Mouse (Mus musculus) layer of hippocampus, adult 11-12 months (tissue): Measurements from ENCODE around the gene Scamp2.

ENCODE experiments used
- DNase-seq: peaks from one replicate; pipeline ENCODE4 v3.0.0; 2022; ENCODE audit warnings: low spot score

Gene Scamp2

DNA sequence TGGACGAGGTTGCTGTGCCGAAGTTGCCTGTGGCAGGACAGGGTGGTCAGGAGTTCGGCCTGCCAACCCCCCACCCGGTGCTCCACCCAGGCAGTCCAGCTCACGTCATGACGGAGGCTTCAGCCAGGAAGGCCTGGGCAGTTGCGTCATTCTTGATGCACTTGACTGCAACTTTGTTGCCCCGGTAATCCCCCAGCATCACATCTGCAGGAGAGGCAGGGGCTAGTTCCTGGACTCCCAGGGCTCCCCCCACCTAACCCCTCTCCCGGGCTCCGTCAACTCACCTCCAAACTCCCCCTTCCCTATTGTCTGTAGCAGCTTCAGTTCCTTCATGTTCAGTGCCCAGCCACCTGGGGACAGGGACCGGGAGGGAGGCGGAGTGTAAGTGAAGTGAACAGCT lies 68.0 kb downstream of the Scamp2 start:
- DNase-seq, result no peak

DNA sequence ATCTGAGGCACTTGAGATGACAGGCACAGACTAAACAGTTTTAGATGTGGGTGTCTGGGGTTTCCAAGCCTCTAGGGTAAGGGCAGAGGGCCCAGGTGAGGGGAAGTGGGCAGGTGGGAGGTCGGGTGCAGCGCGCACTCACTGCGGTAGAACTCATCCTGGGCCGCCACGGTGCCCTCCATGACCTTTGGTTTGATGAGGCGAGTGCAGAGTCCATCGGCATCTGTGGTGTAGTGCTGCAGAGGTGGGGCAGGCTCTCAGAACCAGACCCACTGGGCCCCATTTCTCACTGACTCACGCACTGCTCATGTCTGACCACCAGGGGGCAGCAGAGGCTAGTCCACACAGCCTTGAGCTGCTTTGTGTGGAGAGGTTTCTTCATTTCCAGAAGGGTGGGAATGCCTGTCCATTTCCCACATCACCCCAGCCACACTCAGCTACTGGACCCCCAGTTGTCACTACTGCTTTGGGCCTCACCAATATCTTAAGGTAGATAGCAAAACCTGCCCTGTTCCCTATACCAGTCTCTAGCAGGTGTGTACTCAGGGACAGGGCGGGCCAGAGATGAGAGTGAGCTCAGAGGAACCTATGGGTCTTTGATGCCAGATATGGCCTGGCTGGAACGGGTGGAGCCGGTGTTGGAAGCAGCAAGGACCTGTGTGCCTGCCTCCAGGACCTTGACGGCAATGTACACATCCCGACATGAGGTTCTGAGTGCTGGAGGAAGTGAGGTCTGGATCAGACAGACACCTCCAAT lies 68.6 kb downstream of the Scamp2 start:
- peak; percentile 81 for DNase-seq

DNA sequence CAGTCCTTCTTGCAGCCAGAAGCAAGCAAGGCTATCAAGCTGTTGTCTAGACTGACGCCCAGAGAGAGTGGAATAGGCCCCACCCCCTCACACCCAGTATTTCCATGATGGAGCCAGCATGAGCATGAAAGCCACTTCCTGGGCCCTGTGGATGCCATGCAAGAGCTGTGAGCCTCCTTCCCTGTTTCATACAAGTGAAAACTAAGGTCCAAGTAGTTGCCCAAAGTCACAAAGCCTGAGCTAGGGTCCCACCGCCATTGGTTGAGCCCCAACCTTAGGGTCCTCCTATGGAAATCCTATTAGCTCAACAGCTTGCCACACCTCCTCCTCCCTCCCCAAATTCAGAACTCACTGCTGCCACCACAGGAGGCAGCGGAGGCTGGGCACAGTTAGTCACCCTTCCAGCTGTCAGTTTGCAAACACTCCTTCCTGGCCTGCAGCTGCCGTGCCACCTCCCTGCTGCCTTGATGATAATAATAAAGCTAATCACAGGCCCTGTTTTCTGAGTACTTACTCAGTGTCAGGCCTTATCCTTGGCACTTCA lies 72.8 kb downstream of the Scamp2 start:
- peak; percentile 55 for DNase-seq

DNA sequence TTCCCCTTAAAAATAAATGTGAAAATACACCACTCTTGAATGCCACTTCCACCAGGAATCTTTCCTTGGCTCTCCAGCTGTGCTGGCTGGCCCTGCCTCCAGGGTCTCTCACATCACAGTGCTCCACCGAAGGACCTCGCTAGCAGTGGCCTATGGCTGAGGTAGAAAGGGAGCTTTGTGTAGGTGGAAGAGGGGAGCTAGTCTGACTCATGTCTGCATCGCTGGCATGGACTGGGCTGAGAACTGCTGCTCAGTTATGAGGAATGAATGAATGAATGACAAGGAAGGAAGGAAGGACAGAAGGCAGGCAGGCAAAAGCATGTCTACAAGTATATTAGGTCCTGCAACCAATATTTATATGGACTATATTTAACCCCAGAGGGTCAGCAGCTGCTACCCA lies 76.5 kb downstream of the Scamp2 start:
- no peak for DNase-seq

DNA sequence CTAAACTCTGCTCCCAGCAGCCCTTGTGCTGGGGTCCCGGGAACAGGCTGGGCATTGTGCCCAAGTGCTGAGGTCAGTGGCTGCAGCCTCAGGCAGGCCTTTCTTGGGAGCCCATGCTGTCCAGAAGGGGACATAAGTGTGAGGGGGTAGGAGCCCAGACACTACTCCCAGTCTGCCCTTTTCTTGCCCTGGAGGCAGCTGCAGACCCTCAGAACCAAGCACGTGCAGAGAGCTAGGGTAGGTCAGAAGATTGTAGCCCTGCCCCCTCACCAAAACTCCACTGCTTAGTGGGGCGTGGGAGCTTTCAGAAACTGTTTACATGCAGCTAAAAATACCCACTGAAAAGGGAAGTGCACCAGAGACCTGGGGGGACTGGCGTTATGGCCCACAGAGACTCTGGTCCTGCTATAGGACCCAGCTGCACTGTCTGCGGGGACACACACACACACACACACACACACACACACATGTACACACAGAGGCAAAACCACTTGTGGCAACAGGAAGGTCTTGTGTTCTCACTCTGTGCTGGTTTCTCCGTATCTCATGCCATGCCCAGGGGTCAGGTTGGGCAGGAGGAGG lies 77.1 kb downstream of the Scamp2 start:
- DNase-seq, result peak; percentile 65
